Mouse (Mus musculus) liver, adult (tissue): ENCODE measurements around the gene Grin2d.

Source experiments
- GATA4 ChIP-seq: IDR thresholded peaks from 2 replicates; pipeline ENCODE4 v1.6.1; 2014; ENCODE audit warnings: mild to moderate bottlenecking, low read length; ENCODE audit not compliant: insufficient replicate concordance

Gene Grin2d

GRCm38 (mm10) chr7:45842950-45843744 lies 35.0 kb downstream of the Grin2d start:
- TF ChIP-seq GATA4: no peak

GRCm38 (mm10) chr7:45833924-45834323 lies 44.3 kb downstream of the Grin2d start:
- no peak for TF ChIP-seq GATA4

GRCm38 (mm10) chr7:45833148-45833790 lies 44.9 kb downstream of the Grin2d start:
- TF ChIP-seq GATA4: no peak

DNA sequence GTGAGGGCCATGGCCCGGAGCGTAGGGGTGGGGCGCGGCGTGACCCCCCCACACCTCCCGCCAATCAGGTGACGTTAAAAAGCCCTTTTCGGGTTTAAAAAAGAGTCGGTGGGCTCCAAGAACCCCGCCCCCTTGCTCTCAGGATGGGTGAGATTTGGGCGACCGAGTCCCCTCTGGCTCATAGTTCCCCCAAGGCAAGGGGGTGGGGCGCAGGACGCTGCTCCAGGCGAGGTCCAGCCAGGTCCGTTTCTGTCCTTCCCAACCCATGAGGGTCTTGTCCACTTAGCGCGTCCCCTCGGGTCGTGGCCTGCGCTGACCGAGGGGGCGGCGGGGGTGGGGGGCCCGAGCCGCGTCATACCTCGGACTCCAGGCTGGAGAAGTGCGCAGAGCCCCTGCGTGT lies 45.8 kb downstream of the Grin2d start:
- no peak for TF ChIP-seq GATA4

GRCm38 (mm10) chr7:45831128-45831525 lies 47.1 kb downstream of the Grin2d start:
- TF ChIP-seq GATA4: no peak

DNA sequence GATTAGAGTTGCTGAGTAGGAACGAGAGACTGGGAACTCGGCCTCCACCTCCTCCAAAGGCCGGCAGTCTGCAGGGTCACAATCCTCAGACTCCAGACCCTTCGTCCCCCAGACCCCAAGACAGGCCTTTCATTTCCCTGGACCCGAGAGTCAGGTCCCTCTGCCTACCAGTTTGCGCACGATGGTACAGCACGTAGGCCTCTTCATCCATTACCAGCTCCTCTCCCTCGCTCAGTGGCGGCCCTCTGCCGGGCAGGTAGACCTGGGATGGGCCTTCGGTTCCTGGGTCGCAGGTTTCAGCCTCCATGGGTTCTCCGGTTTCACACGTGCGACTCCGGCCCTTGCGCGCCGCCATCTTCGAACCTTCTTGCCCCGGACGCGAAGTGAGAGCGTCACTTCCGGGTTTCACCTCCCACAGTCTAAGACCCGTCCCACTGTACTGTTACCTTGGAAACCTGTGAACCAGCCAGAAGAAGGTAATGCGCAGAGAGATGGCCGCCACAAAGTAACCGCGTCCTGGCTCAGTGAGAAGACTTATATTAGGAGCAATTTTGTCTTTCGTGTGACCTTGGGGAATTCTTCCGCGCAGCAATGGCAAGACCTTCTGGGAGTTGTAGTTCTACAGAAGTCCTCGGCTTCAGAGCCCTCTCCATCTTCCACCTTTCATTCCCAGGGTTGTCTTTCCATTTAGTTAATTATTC lies 47.6 kb downstream of the Grin2d start, which contains the start of gene Grwd1:
Gene Grwd1 (minus strand): TSS at position 518 of the 701 bp plus-strand sequence.
- no peak for TF ChIP-seq GATA4

GRCm38 (mm10) chr7:45826631-45827030 lies 51.5 kb downstream of the Grin2d start:
- no peak for TF ChIP-seq GATA4

- no peak for TF ChIP-seq GATA4
Measured at GRCm38 (mm10) chr7:45824598-45824997, 53.6 kb downstream of the Grin2d start, which contains the start of gene Kcnj14. Kcnj14 (minus strand) TSS chr7:45824782.

- no peak for TF ChIP-seq GATA4
Measured at GRCm38 (mm10) chr7:45820913-45821312, 57.3 kb downstream of the Grin2d start.

- TF ChIP-seq GATA4: no peak
Measured at GRCm38 (mm10) chr7:45819843-45820242, 58.3 kb downstream of the Grin2d start.

GRCm38 (mm10) chr7:45815984-45816351 lies 62.2 kb downstream of the Grin2d start:
- TF ChIP-seq GATA4: no peak

- TF ChIP-seq GATA4: no peak
Measured at GRCm38 (mm10) chr7:45815323-45815983, 62.7 kb downstream of the Grin2d start.

- TF ChIP-seq GATA4: no peak
Measured at GRCm38 (mm10) chr7:45814841-45815240, 63.3 kb downstream of the Grin2d start.

- TF ChIP-seq GATA4: no peak
Measured at GRCm38 (mm10) chr7:45813787-45814779, 64.1 kb downstream of the Grin2d start, which contains the start of gene Cyth2. Cyth2 (minus strand) TSS chr7:45814581.
